Mouse (Mus musculus) intestine, postnatal 0 days (tissue): ENCODE measurements around the gene Atr. TPM values are rescaled to one million over a fixed set of nuclear protein-coding genes. Genes with fewer than 3 reads are reported as not detected.
"Not testable (repeated sequence)": the region's sequence is repeated elsewhere in the genome, so short reads cannot be mapped to it uniquely, and the experiment has no call there.

Source experiments
- ATAC-seq: fragments of 200-750 bp; cut with Nextera tagmentation; 2 replicates; pipeline ENCODE4 v1.8.0; 2017; ENCODE audit warnings: mild to moderate bottlenecking, moderate TSS enrichment, moderate library complexity
- H3K27ac ChIP-seq: fragments of 300-500 bp; sonication (generic); 2 replicates; pipeline ENCODE4 v1.5.1; 2014; ENCODE audit warnings: mild to moderate bottlenecking, low read depth, low read length, moderate library complexity
- H3K27me3 ChIP-seq: fragments of 300-500 bp; sonication (generic); replicated peaks from 2 replicates; pipeline ENCODE4 v1.6.1; 2014; ENCODE audit warnings: low read length, mixed read lengths; ENCODE audit not compliant: control insufficient read depth, insufficient read depth
- H3K36me3 ChIP-seq: fragments of 300-500 bp; sonication (generic); 2 replicates; pipeline ENCODE4 v1.6.1; 2014; ENCODE audit warnings: mild to moderate bottlenecking, moderate library complexity; ENCODE audit not compliant: control insufficient read depth, insufficient read depth
- H3K4me1 ChIP-seq: fragments of 300-500 bp; sonication (generic); replicated peaks from 2 replicates; pipeline ENCODE4 v1.6.1; 2014; ENCODE audit warnings: antibody characterized with exemption, low read length, mixed read lengths; ENCODE audit not compliant: control insufficient read depth, insufficient read depth
- H3K4me2 ChIP-seq: fragments of 300-500 bp; sonication (generic); replicated peaks from 2 replicates; pipeline ENCODE4 v1.6.1; 2014; ENCODE audit warnings: low read depth, mild to moderate bottlenecking, moderate library complexity
- H3K4me3 ChIP-seq: fragments of 300-500 bp; sonication (generic); 2 replicates; pipeline ENCODE4 v1.5.1; 2014; ENCODE audit warnings: low read depth, low read length
- H3K9ac ChIP-seq: fragments of 300-500 bp; sonication (generic); 2 replicates; pipeline ENCODE4 v1.6.1; 2014; ENCODE audit warnings: mild to moderate bottlenecking, low read depth, low read length
- H3K9me3 ChIP-seq: fragments of 300-500 bp; sonication (generic); 2 replicates; pipeline ENCODE4 v1.6.1; 2016; ENCODE audit warnings: mixed run types; ENCODE audit not compliant: control insufficient read depth
- CTCF ChIP-seq: sonication (generic); IDR thresholded peaks from 2 replicates; pipeline ENCODE4 v1.5.1; 2016; ENCODE audit warnings: low read depth, mild to moderate bottlenecking, control low read depth, antibody characterized with exemption, moderate library complexity
- WGBS: fragments of 180-500 bp; shearing (Covaris S2); extraction: QIAGEN DNeasy Blood & Tissue Kit; methylation state at CpG from one replicate; pipeline ENCODE4 v1.1.7; 2014; 5-methylcytosine and 5-hydroxymethylcytosine counted together
- polyA plus RNA-seq: library from polyadenylated mRNA; unstranded; fragments of >200 nt; fragmentation: Nextera tagmentation; extraction: Ambion mirVana; gene quantifications from 2 replicates; pipeline ENCODE4 v1.2.1, GENCODE M21; 2015

The Atr gene
- polyA plus RNA-seq, 1 experiment from 2014 or later = 4.3 TPM

- Histone ChIP-seq H3K9ac (peak overlapping the region; percentile 96), H3K36me3 (no peaks in the 10 kb centered on the region), H3K27ac (0 out of 2 replicates have a peak overlapping the region, but pooled peaks have one; percentile 94), H3K9me3 (no peaks in the 10 kb centered on the region), H3K27me3 (no peaks in the 10 kb centered on the region), H3K4me3 (peak overlapping the region; percentile 83), H3K4me2 (peak overlapping the region; percentile 64), H3K4me1 (0 out of 2 replicates have a peak, but pooled peaks cover 2% of the 10 kb centered on the region)
- 0% methylated on average over 7 of the region's 7 CpGs for WGBS
- TF ChIP-seq CTCF = 0 out of 2 replicates have a peak, but pooled peaks have one; percentile 1
- ATAC-seq = peak; percentile 11; the same call in 1 of the 2 replicates
Observed at GRCm38 (mm10) chr9:95954226-95954584, 96.8 kb downstream of the Atr start.

- H3K36me3 ChIP-seq = no peaks in the 10 kb centered on the region
- H3K9ac ChIP-seq = peak within 1 kb of the TSS; percentile 96
- H3K9me3 ChIP-seq = no peaks in the 10 kb centered on the region
- under 1% methylated on average over 57 of the region's 57 CpGs for WGBS
- TF ChIP-seq CTCF = 0 out of 2 replicates have a peak, but pooled peaks have one; percentile 1
- peak; percentile 98 for ATAC-seq
- H3K27me3 ChIP-seq = no peaks in the 10 kb centered on the region
- 0 out of 2 replicates have a peak, but pooled peaks cover 2% of the 10 kb centered on the region for H3K4me1 ChIP-seq
- peak within 1 kb of the TSS; percentile 64 for H3K4me2 ChIP-seq
- peak within 1 kb of the TSS; percentile 83 for H3K4me3 ChIP-seq
- peak within 1 kb of the TSS; percentile 94 for H3K27ac ChIP-seq
Observed at GRCm38 (mm10) chr9:95954585-95955461, 97.4 kb downstream of the Atr start, which contains the start of gene Xrn1. Gene Xrn1 (plus strand): TSS chr9:95954760.

GRCm38 (mm10) chr9:95957611-95958010 lies 100.2 kb downstream of the Atr start:
- no peak for ATAC-seq
- no peak for TF ChIP-seq CTCF
- no peak overlapping the region for H3K27ac ChIP-seq
- H3K4me3 ChIP-seq = no peak overlapping the region
- H3K9me3 ChIP-seq = no peaks in the 10 kb centered on the region
- H3K27me3 ChIP-seq = no peaks in the 10 kb centered on the region
- 0 out of 2 replicates have a peak, but pooled peaks cover 2% of the 10 kb centered on the region for H3K4me1 ChIP-seq
- no peaks in the 10 kb centered on the region for H3K36me3 ChIP-seq
- H3K9ac ChIP-seq = no peak overlapping the region
- H3K4me2 ChIP-seq = no peak overlapping the region
- WGBS = 72% methylated on average over 2 of the region's 2 CpGs

- Histone ChIP-seq H3K4me3 (no peak overlapping the region), H3K9ac (no peak overlapping the region), H3K4me2 (no peak overlapping the region), H3K36me3 (no peaks in the 10 kb centered on the region), H3K9me3 (no peaks in the 10 kb centered on the region), H3K27ac (no peak overlapping the region), H3K27me3 (no peaks in the 10 kb centered on the region), H3K4me1 (0 out of 2 replicates have a peak, but pooled peaks cover 1% of the 10 kb centered on the region)
- TF ChIP-seq CTCF = no peak
- 86% methylated on average over 7 of the region's 7 CpGs for WGBS
- ATAC-seq = no peak
Observed at GRCm38 (mm10) chr9:95958041-95958730, 100.8 kb downstream of the Atr start.

- ATAC-seq, H3K9me3 ChIP-seq, H3K9ac ChIP-seq, H3K4me2 ChIP-seq, H3K27me3 ChIP-seq, H3K36me3 ChIP-seq, H3K27ac ChIP-seq, H3K4me1 ChIP-seq, H3K4me3 ChIP-seq: not testable (repeated sequence)
- WGBS = 44% methylated on average over 2 of the region's 2 CpGs
Observed at GRCm38 (mm10) chr9:95958731-95959105, 101.3 kb downstream of the Atr start.

GRCm38 (mm10) chr9:95959246-95959645 lies 101.8 kb downstream of the Atr start:
- TF ChIP-seq CTCF = no peak
- Histone ChIP-seq H3K4me1 (no peaks in the 10 kb centered on the region), H3K27ac (peak overlapping the region; percentile 62), H3K9ac (no peak overlapping the region), H3K4me2 (no peak overlapping the region), H3K9me3 (no peaks in the 10 kb centered on the region), H3K36me3 (0 out of 2 replicates have a peak, but pooled peaks cover 4% of the 10 kb centered on the region), H3K27me3 (no peaks in the 10 kb centered on the region), H3K4me3 (no peak overlapping the region)
- no peak for ATAC-seq
- 57% methylated on average over 6 of the region's 6 CpGs for WGBS
